In genomic region chr12:104985088-104985487, GRCm38 (mm10) we compare ENCODE assay signal across 13 mouse cellular contexts. TPM values are rescaled to one million over a fixed set of nuclear protein-coding genes. Genes with fewer than 3 reads are reported as not detected.
DNase-seq lines count a peak whose midpoint lies in the region; ATAC-seq and TF ChIP-seq lines count a peak whose summit lies in the region.
"Had no signal": no experiment of that assay in that cellular context is flagged by ENCODE, and none has a peak within 500 bp of the region (broad histone marks: within the 10 kb centered on the region; RNA-seq: fewer than 3 reads in every experiment).

No protein-coding gene starts in this region.

- DNase-seq in kidney, postnatal 0 days (ENCODE audit: low spot score): no peak
- DNase-seq in kidney, postnatal 36 days: no peak
- peak; percentile 47 for DNase-seq in 3T3-L1 (ENCODE audit: low read depth, low spot score)
- peak; percentile 68 for DNase-seq in B cell, adult 2 months
- DNase-seq in adrenal gland, adult 18-20 months (ENCODE audit: low spot score in 2 of 2): no peak
- DNase-seq in ovary, postnatal 36 days (ENCODE audit: low spot score): no peak
- DNase-seq: right cerebral cortex, adult 18-20 months had no signal

- no peak overlapping the region for H3K9ac ChIP-seq in kidney, postnatal 0 days (ENCODE audit: low read depth, low read length)
- H3K9ac ChIP-seq: embryonic facial prominence, embryonic 13.5 days; limb, embryonic 13.5 days had no signal

- no peak overlapping the region for H3K27ac ChIP-seq in kidney, postnatal 0 days
- no peak overlapping the region for H3K27ac ChIP-seq in bone marrow macrophage, adult 2 months (ENCODE audit: insufficient read depth, low read depth, low read length)
- H3K27ac ChIP-seq: embryonic facial prominence, embryonic 13.5 days; heart, embryonic 10.5 days; limb, embryonic 13.5 days had no signal

- no peaks in the 10 kb centered on the region for H3K36me3 ChIP-seq in kidney, postnatal 0 days (ENCODE audit: insufficient read depth, low read length)
- H3K36me3 ChIP-seq: embryonic facial prominence, embryonic 13.5 days; heart, embryonic 10.5 days; limb, embryonic 13.5 days had no signal

- no peak overlapping the region for H3K4me2 ChIP-seq in kidney, postnatal 0 days (ENCODE audit: low read length)
- H3K4me2 ChIP-seq: embryonic facial prominence, embryonic 13.5 days; limb, embryonic 13.5 days had no signal

- WGBS in kidney, postnatal 0 days: 85% methylated on average over 5 of the region's 5 CpGs

- no peak for ATAC-seq in kidney, postnatal 0 days (replicated peaks; ENCODE audit: low FRiP score, low read depth)
- ATAC-seq: activated CD4-positive, CD25-positive, alpha-beta regulatory T cell, adult 4 months; forebrain, embryonic 16.5 days had no signal

- peak; percentile 49 for TF ChIP-seq CTCF in kidney, postnatal 0 days (IDR thresholded peaks at IDR 0.05; ENCODE audit: low read depth)
- peak; percentile 45 for TF ChIP-seq CTCF in bone marrow macrophage, adult 2 months (IDR thresholded peaks at IDR 0.05; ENCODE audit: low read depth, low read length)

- no peaks in the 10 kb centered on the region for H3K9me3 ChIP-seq in kidney, postnatal 0 days (replicated peaks; ENCODE audit: low read length)
- H3K9me3 ChIP-seq: embryonic facial prominence, embryonic 13.5 days; heart, embryonic 10.5 days; limb, embryonic 13.5 days had no signal

- no peak for TF ChIP-seq POLR2A in bone marrow macrophage, adult 2 months (IDR thresholded peaks at IDR 0.05; ENCODE audit: borderline replicate concordance, low read depth, low read length)

- 0 out of 2 replicates have a peak, but pooled peaks cover 7% of the 10 kb centered on the region for H3K4me1 ChIP-seq in kidney, postnatal 0 days (replicated peaks; ENCODE audit: insufficient read depth, low read length)
- peaks cover 47% of the 10 kb centered on the region for H3K4me1 ChIP-seq in bone marrow macrophage, adult 2 months (ENCODE audit: control insufficient read depth, insufficient read depth, low read length)
- H3K4me1 ChIP-seq: heart, embryonic 10.5 days had no signal

- H3K4me3 ChIP-seq in kidney, postnatal 0 days (replicated peaks; ENCODE audit: low read depth, low read length): no peak overlapping the region
- H3K4me3 ChIP-seq in bone marrow macrophage, adult 2 months (ENCODE audit: insufficient read depth, low read length): no peak overlapping the region
- H3K4me3 ChIP-seq: embryonic facial prominence, embryonic 13.5 days; heart, embryonic 10.5 days; limb, embryonic 13.5 days had no signal

- no peaks in the 10 kb centered on the region for H3K27me3 ChIP-seq in kidney, postnatal 0 days (ENCODE audit: insufficient read depth, low read length)
- H3K27me3 ChIP-seq: embryonic facial prominence, embryonic 13.5 days; limb, embryonic 13.5 days had no signal

RNA-seq across cellular contexts. Expression of gene Syne3, which starts 24.5 kb away (rescaled TPM):
- 1.0 and 1.3 TPM in 2 replicates for polyA plus RNA-seq in kidney, postnatal 0 days (2015; fragmentation: Nextera tagmentation; extraction: Ambion mirVana)
- polyA plus RNA-seq in bone marrow macrophage, adult 2 months (2012; ENCODE audit: insufficient read depth, insufficient read length, missing spikeins): 13.4 and 18.2 TPM in 2 replicates
- 10 to 100 TPM in 1 of 2 experiments, 1 to 10 TPM in 1; 9.3 to 11.4 TPM for total RNA-seq in adrenal gland, adult 18-20 months (2021)

RNA-seq across cellular contexts. Expression of gene Glrx5, which starts 47.4 kb away (rescaled TPM):
- polyA plus RNA-seq in kidney, postnatal 0 days (2015; fragmentation: Nextera tagmentation; extraction: Ambion mirVana): 222 and 225 TPM in 2 replicates
- 22.5 and 31.6 TPM in 2 replicates for polyA plus RNA-seq in bone marrow macrophage, adult 2 months (2012; ENCODE audit: insufficient read depth, insufficient read length, missing spikeins)
- 100 to 1,000 TPM; 115 to 227 TPM for total RNA-seq in adrenal gland, adult 18-20 months (2021)

Comparison
In these comparisons a context has a peak if more than half of its experiments do, and no peak if none do; other contexts are left out.
1. DNase-seq: peak in 3T3-L1 (single experiment) and B cell, adult 2 months (2 of 2); none in kidney, postnatal 0 days (single experiment), kidney, postnatal 36 days (0 of 2), adrenal gland, adult 18-20 months (0 of 2) and ovary, postnatal 36 days (single experiment).